Mouse (Mus musculus) layer of hippocampus, postnatal 10 days (tissue): ENCODE results near the gene Aen. TPM values are rescaled to one million over a fixed set of nuclear protein-coding genes. Genes with fewer than 3 reads are reported as not detected.

Experiments used
- DNase-seq, 2 experiments: peaks; one replicate each; pipeline ENCODE4 v3.0.0; 2021; ENCODE audit warnings: low spot score in 2 of 2
- long read RNA-seq: library from polyadenylated mRNA; stranded (forward); transcript quantifications from one replicate; pipeline ENCODE4 v2.0.0, GENCODE M21; 2023
- total RNA-seq, 2 experiments: library from RNA; stranded (reverse); gene quantifications; 2 replicates each; pipeline ENCODE4 v1.2.3; 2021

Aen gene
- total RNA-seq = 10 to 100 TPM; 32.3 to 36.5 TPM
- long read RNA-seq, full-length matches to known transcripts = 61 of 71 reads
- long read RNA-seq, partial matches to known transcripts = 6 of 71 reads
- long read RNA-seq, other reads (novel, unspliced or antisense) = 4 of 71 reads

DNA sequence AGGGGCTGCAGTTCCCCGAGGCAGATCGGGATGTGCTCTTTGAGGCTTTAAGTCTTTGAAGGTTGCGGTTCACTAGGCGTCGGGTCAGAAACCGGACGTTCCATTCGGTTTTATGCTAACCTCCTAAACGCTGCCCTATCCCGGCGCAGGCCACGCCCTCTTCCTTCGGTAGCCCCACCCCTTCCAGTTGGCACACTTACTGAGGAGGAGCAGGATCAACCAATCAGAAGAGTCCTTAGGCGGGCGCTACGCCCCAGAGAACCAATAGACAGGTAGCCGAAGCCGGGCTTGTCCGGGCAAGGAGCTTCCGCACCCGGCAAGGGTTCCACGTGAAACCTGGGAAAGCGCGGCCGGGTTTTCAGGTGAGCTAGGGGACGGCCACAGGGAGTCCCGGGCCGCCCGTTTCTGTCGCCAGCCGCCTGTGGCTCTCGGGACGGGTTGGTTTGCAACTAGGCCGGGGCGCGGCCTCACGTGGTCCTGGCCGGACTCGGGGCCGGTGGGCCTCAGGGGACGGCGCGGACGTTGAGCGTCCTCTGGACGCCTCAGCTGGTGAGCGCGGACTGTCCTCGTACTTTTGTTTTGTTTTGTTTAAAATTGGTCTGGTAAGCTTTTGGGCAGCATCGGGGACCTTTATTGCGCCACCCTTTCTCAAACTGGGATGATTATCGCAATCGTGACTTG lies at the start of gene Aen:
TSS of gene Aen (plus strand) at position 202 of the 681 bp plus-strand sequence.
- DNase-seq = peak; percentile 96 to 97

DNA sequence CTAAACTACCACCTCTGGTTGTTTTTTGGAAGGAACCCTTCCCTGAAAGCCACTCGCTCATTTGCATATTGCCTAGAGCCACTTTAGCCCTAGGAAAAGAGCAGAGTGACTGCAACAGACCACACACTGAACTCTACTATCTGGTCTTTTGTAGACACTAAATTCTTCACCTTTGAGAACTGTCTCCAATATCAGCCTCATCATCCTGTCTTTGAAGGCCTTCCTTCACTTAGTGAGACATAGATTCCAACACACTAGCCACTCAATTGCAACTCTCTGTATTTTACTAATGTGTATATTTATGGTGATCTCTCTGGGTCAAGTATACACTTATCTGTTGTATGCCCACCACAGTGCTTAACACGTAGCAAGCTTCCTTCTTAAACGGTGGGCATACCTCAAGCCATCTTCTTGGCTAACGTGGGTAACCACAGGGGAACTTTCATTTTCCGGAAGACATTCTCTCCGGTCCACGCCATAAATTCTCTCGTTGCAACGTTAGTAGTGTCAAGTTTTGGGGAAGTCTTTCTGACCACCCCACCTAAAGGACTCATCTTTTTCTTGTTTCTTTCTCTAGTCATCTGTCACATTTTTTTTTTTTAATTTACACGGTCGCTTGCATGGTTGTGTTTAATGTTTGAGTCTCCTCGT lies 49.5 kb upstream of the Aen start:
- no peak for DNase-seq

DNA sequence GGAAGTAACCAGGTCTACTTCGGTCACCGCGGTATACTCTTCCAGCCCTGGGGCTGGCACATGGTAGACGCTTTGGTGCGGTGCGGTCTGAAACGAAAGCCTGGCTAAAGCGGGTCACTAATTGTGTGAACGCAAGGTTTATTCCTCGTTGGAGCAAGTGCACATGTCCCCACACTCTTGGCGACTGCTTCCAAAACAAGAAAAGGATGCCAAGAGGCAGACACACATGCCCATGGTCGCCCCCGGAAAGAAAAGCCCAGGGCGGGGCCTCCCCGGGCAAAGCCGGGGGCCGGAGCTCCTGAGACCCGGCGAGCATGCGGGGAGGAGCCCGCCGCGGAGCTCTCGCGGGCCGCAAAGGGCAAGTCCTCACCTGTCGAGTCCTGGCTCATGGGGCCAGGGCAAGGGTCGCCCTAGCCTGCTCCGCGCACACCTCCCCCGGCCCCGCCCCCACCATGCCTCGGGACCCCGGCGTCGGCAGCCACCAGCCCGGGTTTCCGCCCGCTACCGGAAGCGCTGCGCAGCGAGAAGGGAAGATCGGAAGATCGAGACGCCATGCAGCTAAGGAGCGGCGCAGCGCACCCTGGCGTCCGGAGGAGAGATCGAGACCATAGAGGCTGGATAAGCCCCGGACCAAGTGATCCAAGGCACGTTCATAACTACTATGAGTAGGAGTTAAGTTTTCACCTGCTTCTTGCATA lies 48.8 kb upstream of the Aen start, which contains the start of gene Det1:
TSS of gene Det1 (minus strand) at position 527 of the 698 bp plus-strand sequence.
- peak; percentile 87 to 93 for DNase-seq

DNA sequence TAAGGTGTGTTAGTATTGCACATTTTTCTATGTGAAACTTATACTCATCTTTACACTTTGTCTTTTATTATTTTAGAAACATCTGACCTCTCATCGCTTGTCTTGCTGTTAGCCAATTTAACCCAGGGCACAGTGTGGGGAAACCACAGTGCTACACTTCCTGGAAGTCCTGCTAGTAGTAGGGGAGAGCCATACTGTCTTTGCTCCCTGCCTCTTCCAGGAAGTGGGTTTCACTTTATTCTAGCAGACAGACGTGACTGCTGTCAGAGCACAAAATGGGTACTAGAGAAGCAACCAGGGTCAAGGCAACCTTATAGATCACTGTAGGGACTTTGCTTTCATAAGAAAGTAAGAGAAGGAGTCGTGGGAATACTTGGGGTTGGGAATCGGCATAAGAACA lies 41.6 kb upstream of the Aen start:
- no peak for DNase-seq

DNA sequence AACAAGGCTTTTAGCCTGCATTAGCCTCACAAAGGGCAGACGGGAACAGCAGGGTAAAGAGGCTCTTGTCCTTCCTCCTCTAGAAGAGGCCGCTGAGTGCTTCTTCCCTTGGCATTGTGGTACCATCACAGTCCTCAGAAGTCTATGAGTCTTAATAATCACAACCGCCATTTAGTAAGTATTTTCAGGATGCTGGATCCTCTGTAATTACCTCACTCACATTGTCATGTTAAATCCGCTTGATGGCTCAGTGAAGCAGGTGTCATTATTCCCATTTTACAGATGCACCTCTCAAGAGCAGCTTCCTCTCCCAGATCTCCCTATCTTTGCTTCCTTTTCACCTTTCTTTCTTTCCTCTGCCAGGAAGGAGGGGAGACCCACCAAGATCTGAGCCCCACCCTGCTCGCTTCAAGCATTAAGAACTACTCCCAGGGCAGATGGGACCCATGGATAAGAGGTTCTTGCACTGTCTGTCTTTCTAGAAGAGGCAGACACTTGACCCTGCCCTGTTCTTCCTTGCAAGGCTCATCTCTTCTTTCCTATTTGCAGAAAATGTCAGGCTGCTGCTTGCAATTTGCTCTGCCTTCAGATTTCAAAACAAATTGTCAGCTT lies 40.5 kb upstream of the Aen start:
- no peak for DNase-seq

DNA sequence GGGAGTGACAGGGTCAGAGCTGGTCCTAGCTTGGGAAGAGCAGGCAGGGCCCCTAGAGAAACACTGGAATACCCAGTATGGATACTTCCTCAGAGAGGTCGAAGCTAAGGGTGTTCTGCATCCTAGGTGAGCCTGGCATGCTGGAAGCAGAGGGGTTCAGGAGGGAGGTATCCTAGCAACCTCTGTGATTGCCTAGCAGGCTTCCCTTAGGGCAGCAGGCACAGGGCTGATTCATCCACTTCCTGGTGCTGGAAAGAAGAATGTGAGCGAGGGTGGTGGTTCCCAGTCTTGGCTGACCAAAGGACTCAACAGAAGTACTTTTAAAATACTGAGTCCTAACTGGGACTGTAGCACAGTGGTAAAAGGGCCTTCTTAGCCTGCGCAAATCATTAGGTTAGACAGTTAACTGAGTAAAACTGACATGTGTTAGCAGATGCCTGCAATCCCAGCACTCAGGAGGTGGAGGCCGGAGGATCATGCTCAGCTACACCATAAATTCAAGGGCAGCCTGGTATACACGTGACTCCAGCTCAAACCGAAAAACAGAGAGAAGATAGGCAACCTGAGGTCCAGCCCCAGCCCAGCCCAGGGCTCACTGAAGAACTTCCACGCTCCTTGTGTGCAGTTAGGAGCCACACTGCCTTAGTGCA lies 31.7 kb upstream of the Aen start:
- no peak for DNase-seq

DNA sequence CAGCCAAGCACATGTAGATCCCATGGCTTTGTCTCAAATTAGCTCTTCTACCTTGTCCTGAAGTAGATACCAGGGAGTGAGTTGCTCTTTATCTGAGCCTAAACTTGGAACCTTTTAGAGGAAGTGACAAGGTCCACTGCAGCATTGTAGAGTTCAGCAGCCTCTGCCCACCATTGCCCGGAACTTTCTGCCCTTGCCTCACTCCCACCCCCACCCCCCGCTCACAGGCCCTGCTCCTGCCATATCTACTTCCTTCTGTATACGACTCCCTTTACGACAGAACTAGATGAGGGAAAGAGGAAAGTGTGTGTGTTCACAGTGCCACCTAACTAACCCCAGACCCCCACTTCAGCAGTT lies 31.2 kb upstream of the Aen start:
- no peak for DNase-seq

DNA sequence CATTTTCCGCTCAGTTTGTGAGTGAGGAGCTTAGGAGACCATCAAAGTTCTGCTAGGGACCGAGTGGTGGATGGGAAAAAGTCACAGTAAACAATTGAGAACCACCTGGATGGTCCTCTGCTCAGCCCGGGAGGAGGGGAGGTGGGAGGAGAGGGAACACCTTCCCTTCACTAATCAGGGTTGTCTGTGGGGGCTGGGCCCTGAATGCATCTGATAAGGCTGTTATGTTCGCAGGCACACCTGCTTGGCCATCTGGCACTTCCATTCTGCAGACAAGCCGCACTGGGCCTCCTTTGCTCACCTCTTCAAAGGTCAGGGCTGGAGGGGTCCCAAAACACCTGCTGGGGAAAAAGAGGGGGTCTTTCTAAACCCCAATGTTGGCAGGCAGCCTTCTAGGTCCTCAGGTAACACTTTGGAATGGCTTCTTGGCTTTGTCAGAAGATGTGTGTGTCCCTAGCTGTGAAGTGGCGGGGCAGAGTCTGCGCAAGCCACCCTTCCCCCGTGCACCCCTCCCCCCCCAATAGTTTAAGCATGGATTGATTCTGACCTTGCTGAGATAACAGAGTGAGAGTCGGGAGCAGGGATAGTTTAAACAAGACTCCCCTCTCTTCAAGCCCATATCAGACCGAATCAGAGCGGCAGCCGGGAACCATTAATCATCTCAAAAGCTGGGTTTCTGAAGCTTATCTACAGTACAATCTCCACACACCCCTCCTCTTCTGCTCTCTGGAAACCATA lies 30.3 kb upstream of the Aen start:
- no peak for DNase-seq

DNA sequence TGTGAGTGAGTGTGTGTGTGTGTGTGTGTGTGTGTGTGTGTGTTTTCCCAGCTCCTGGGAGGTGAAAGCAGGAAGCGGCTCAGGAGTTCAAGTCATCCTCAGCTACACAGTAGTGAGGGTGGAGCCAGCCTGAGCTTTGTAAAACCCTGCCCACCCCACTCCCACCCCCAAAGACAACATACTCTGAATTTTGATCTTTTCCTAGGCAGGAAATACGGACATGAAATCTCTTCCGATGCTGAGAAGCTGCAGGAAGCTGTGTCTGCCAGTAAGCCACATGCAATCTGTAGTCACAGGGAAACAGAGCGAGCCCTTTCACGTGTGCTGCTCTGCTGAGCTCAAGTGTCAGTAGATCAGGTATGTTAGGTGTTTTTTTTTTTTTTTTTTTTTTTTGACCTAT lies 26.9 kb upstream of the Aen start:
- no peak for DNase-seq

DNA sequence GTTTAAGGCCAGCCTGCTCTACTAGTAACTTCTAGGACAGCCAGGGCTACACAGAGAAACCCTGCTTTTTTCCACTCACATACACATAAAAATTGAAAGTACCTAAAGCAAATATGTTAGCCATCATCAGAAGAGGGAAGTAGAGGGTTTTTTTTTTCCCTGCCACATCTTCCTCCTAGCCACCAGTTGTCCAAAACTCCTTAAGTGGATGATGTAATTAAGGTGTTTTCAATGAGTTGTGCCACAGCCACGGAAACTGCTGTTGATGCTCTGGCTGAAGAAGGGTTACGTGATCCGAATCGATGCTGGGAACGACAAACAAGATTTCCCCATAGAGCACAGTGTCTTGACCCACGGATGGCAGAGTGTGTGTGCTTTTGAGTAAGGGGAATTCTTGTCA lies 23.3 kb upstream of the Aen start:
- no peak for DNase-seq

DNA sequence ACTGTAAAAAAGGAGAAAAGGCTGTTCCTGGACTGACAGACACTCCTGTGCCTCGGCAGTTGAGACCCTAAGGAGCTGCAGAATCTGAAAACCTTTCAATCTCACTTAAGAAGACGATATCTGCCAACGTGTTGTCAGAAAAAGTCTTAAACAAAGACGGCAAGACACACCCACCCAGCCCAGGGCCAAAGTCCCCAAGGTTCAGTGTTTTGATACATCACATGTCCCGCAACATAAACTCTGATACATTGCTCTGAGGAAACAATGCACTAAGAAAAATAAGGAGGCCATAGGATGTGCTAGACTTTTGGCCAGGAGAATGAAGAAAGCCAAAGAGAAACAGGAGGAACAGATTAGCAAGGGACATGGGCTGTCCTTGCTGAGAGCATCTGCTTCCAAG lies 22.8 kb upstream of the Aen start:
- DNase-seq = no peak

DNA sequence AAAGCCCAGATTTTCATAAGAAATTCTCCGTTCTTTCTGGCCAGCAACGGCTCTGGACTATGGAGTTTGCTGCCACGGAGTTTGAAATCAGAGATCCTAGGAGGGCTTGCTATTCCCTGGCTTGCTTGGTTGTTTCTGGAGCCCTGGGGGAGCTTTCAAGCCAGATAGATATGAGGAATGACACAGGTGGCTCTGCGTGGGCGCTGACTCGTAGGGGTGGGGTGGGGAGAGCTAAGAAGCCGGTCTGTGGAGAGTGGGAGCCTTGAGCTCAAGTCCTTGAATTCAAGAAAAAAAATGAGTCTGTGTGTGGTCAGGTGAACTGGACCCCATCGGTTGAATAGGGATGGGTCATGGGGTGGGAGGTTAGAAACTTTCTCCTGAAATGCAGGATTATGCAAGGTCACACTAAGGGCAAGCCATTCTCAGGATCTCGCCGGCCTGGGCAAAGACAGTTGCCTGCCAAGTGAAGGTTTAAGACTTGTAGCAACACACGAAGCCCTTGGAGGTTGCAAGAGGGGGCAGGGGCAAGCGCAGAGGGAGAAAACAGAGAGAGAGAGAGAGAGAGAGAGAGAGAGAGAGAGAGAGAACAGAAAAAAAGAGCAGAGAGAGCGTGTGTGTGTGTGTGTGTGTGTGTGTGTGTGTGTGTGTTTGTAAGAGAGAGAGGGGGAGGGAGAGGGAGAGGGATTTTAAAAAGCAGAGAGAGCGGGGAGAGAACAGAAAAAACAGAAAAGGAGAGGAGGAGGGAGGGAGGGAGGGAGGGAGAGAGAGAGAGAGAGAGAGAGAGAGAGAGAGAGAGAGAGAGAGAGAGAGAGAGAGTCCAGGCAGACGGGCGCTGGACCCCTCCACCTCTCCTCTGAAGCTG lies 13.8 kb upstream of the Aen start:
- DNase-seq = no peak

DNA sequence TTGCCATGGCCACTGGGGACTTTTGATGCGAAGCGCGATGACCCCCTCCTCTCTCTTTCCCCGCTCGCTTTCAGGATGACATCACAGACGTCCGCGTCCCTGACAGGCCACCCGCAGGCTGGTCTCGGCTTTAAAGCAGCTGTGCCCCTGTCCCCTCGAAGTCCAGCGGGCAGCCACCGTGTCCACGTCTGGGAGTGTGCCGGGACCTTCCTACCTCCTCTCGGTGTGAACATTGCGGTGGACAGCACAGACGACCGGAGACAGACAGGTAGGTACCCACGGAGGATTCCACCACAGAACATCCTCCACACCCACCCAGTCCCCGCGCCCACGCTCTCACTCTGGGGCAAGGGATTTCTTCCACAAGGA lies 13.2 kb upstream of the Aen start:
- peak; percentile 72 to 78 for DNase-seq

DNA sequence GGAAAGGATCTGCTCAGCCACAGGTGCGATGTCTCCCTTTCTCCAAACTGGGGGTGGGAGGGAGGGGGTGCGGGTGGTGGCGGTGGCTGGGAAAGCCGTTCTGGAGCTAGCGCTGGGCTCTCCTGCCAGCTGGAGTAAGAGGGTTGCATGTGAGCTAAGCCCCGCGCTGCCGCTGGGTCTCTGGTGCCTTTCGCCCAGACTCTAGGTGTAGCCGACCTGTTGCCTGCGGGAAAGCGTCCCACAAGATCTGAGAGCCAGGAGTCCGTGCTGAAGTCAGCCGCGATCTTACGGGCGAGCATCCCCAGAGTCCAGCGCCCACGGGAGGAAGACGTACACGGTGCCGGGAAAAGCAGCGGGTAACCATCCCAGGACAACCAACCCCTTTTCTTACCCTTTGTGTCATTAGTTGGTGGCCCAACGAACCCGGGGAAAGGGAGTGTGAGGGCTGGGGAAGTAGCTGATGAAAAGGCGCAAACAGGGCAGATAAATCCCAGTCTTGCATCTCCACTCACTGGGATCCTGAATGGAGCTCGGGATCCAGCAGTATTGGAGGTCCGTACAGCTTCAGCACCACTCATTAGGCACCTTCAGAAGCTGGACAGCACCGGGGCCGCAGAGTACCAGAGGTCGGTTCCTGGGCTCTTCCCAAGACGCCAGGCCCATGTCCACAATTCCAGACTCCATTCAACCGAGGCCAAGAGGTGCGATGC lies 12.5 kb upstream of the Aen start:
- DNase-seq = peak in 1 of 2 experiments; percentile 41

DNA sequence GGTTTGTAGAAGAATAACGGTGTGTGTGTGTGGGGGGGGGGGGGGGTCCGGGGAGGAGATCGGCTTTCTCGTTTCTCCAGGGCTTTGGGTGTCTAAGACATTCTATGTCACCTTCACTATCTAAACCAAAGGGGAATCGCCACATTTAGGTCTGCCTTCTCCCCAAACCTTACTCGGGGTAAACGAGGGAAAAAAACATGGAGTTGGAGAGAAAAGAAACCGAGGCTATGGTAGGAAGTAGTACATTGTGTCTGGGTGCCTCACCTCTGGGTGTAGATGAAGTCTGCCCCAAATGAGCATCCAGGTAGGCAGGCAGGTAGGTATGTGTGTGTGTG lies 12.0 kb upstream of the Aen start:
- DNase-seq = no peak

DNA sequence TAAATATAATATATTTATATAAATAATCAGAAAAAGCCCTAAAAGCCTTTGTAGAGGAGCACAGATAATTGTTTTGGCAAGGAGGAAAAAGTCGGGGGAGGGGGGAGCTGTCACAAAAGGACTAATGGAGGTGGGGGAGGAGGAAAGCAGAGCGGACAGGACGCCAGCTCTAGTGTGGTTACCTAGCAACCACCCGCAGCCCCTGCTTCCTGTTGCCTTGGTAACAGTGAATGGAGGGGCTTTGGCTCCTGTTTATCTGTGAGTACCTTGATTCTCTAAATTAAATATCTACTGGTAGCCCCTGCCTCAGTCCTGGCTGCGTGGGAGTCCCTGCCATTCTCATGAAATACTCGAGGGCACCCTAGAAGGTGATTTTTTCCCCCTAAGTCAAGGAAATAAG lies 11.5 kb upstream of the Aen start:
- peak in 1 of 2 experiments; percentile 61 for DNase-seq

DNA sequence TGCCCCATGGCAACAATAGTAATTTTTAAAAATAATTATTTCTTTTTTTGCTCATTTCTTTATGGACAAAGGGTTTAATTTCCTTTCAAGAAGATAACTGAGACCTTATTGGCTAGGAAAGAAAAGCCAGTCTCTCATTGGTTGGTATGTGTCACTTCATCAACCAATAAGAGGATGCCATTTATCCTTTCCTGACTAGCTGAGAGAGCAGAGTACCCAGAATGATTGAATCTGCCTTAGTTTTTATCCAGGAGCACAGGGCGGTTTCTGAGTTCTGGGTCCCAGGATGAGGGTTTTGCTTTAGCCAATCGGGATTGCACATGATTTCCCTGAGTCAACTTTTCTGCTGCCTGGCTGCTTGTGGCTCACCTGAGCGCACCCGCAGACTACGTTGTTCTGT lies 10.2 kb upstream of the Aen start:
- DNase-seq = no peak

DNA sequence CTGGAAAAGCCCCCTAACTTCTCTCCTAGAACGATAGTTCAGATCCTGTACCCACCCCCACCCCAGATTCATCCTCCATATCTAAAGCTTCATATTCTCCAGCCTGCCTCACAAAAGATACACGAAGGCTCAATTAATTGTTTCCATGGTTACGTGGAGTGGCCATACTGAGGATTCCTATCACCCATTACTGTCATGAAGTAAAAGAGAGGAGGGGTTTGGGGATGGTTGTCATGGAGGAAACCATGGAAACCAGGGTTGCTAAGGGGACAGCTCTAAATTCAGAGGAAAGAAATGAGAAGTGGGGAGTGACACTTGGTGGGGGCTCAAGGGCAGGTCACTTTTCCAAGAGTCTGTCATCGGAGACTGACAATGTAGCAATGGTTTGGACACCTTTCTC lies 9.2 kb upstream of the Aen start:
- DNase-seq = no peak

DNA sequence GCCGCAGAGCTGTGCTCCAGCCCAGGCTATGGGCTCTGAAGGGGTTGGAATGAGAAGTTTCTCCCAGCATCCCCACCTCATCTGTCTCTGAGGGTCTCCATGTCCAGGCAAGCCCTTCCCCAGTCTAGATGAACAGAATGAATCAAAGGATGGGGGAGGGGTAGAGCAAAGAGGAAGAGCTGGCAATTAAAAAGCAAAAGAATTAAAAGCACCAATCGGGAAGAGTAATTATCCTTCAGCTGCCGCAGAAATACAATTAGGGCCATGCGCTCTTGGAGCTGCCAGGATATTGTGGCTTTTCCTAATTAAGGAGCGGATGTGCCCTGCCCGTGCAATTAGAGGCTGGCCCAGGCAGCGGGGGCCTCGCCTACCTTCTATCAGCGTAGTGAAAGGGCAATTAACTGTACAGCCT lies 8.2 kb upstream of the Aen start:
- DNase-seq = peak in 1 of 2 experiments; percentile 43
